Mouse (Mus musculus) adipocyte (in vitro differentiated cells): ENCODE results near the gene Commd2.

Experiments
- DNase-seq: peaks from one replicate; pipeline ENCODE4 v3.0.0-alpha.2; 2016; ENCODE audit warnings: low spot score

The Commd2 gene

DNA sequence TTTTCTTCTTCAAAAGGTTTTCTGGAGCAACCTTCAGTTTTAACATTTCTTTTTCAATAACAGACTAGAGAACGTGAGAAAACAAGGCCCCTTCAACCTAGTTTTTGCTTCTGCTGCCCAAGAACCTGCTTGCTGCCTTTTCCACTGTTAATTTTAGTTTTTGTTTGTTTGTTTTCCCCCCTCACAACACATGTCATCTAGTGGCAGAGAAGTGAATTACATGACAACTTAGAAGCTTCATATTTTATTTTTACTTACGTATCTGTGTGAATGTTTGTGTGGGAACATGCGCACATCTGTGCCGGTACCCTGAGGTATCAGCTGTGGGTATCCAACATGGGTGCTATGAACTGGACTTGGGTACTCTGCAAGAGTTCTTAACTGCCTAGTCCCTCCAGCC lies 35.9 kb downstream of the Commd2 start:
- peak; percentile 44 for DNase-seq

DNA sequence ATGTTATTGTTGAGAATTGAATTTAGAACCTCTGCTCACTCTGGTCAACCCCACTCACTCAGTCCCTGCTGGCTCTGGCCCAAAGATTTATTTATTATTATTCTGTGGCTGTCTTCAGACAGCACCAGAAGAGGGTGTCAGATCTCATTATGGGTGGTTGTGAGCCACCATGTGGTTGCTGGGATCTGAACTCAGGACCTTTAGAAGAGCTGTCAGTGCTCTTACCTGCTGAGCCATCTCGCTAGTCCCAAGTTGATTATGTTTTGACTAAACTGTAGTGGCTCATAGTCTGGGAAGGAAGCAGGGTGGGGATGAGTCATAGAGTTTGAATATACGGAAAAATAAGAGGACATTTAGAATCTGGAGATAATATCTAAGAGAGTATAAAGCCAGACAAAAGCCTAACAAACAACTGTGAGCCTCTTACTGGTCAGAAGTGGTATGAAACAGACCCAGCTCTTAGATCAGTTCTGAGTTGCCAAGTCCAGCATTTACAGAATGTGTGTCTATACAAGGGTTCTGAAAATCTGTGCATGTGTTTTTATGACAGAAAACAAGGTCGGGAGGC lies 39.0 kb downstream of the Commd2 start:
- DNase-seq, result no peak

DNA sequence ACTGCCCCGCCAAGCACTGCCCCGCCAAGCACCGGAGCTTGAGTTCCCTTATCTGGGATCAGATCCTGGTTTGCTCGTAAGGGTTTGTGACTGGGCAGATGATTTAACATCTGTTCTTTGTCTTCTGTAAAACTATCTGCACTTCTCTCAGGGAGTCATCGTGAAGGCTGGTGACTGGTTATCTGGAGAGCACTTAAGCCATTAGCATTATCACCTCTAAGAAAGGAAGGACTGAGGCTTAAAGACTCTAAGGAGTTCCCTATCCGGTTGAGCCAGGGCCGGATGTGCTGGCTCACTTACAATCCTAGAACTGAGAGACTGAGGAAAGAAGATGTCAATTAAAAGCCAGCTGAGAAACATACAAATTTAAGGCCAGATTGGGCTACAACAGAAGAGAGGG lies 39.7 kb downstream of the Commd2 start:
- DNase-seq, result no peak

DNA sequence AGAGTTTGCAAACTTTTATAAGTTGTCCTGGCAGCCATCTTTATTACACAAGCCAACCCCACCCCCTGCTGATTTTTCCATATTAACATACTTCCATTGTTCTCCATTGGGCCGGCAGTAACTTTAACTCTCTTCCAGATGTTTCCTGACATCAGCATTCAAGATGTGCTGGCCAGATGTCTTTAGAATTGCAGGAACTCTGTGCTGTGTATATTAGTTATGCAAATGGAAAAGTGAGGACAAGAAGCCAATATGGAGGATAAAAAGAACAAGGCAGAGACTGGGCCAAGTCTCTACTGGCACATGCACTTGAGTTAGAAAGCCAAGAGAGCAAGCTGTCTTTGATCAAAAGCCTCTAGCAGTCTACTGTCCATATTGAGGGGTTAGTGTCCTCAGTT lies 46.9 kb downstream of the Commd2 start:
- peak; percentile 56 for DNase-seq

DNA sequence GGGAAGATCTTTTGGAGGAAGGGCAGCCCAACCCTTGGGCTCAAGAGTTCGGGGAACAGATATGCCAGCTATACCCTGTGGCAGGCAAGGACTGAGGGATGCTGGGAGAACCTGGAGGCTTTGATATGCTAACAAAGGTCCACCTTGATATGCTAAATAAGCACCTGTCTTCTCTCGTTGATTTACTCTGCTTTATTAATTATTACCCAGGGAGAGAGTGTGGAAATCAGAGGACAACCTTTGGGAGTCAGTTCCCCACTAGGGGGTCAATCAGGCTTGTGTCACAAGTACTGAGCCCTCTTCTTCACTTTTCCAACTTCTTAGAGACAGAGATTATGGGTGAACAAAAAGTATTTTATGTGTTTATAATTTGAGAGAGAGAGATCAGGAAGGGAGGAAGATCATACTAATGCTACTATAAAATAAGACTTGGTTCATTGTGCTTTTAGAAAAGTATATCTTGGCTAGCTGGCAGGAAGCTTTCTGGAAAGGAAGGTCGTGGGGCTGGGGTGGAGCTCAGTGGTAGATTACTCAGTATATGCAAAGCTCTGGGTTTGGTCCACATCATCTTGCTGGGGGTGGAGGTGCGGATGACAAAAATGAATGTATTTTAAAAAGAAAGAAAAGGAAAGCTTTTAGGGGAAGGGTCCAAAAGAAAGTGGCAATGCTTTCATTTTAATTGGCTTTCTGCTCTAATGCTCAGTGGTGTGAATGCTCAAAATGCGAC lies 47.5 kb downstream of the Commd2 start:
- DNase-seq, result no peak

DNA sequence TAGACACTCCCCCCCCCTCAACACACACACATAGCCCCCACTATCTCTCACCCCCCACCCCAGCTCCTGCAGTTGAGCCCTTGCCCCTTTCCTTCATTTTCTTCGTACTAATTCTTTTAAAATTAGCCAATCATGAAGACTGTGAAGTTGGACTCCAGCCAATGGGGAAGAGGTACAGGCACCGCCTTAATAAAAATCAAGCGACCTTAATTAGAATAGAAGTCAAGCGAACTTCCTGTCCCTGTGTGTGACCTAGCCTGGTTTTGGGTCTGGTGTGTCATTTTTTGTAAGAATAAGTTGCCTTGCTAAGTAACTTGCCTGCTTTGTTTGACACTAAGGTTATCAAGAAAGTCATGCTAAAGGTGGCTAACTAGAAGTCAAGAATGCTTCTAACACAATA lies 48.9 kb downstream of the Commd2 start:
- DNase-seq, result no peak

DNA sequence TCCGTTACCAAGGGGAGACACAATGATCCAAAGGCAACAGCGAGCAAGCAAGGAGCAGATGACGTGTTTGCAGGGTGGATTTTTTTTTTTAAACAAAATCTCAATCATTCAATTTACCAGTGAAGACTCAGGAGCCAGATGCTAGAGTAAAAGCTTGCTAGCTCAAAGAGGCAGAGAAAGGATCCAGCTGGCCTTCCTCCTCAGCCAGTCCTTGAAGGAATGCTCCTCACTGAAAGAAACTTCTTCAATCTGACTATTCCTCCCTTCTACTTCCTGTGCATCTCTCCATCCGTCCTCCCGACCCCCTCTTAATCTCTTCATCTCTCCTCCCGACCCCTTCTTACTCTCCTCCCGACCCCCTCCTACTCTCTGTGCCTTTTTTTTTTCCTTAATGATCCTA lies 54.9 kb downstream of the Commd2 start:
- no peak for DNase-seq

DNA sequence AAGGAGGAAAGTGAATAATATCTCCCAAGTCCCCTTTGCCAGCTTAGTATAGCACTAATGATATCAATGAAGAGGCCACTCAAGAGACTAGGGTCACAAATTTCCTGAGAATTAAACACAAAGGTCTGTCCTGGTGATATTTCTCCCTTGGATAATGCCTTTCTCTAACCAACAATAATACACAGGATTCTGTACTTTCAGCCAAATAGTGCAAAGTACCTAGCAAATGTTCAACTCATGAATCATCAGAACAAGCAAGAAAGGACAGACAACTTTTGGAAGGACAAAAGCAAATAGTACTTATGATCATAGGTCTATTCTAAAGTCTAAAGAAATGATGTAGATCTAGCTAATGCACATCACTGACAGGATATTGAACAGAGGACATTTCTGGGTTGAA lies 56.0 kb downstream of the Commd2 start:
- no peak for DNase-seq
